Mouse (Mus musculus): ENCODE results near the gene Gfra1.

The Gfra1 gene

GRCm38 (mm10) chr19:58393121-58393520, 62.6 kb downstream of the Gfra1 start:
- no peak for DNase-seq (ENCODE audit: low read depth, low spot score)

GRCm38 (mm10) chr19:58391796-58392195, 63.9 kb downstream of the Gfra1 start:
- no peak for DNase-seq (ENCODE audit: low read depth, low spot score)

- no peak for DNase-seq (ENCODE audit: low read depth, low spot score)
Observed at GRCm38 (mm10) chr19:58389466-58389865, 66.2 kb downstream of the Gfra1 start.

DNA sequence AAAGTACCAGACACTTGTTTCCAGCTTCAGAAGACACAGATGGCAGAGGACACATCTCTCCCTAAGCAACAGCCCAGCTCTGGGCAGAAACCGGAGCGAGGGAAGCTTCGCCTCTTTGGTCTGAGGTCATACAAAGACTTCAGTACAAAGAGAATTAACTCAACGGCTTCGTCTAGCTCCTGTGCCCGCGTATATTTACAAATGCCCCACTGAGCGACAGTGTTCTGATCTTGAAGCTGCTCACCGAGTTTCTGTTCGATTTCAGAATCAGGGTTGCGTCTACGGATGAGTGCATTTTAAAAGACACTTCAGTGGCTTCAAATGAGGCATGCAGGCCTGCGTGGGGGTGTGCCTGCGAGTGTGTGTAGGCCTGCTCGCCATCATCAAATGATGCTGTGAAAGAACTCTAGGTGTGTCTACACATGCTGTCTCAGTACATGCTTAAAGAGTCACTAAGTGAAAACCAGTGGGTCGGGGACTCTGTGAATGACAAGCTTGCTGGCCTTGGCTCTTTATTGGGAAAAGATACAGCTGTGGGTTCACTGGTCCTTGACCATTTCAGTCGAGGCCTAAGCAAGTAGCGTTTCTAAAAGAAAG, 66.8 kb downstream of the Gfra1 start:
- no peak for DNase-seq (ENCODE audit: low read depth, low spot score)

DNA sequence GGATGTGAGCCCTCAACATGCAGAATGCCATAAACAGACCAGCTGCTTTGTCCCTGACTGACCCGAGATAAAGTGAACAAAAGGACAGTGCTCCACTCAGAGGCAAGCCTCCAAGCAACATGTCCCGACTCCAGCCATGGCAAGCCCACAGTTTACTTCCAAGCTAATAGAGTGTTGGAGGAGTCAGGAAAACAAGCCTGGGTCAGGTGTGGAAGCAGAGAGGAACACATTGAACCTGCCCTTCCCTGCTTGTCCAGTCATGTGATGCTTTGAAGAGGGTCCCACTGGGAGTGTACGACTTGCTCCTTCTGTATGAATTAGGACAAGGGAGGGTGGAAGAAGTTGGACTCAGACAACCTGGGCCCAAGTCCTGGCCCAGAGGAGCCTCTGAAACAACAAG, 72.4 kb downstream of the Gfra1 start:
- no peak for DNase-seq (ENCODE audit: low read depth, low spot score)

- DNase-seq (ENCODE audit: low read depth, low spot score), result no peak
Observed at GRCm38 (mm10) chr19:58382535-58382934, 73.2 kb downstream of the Gfra1 start.

DNA sequence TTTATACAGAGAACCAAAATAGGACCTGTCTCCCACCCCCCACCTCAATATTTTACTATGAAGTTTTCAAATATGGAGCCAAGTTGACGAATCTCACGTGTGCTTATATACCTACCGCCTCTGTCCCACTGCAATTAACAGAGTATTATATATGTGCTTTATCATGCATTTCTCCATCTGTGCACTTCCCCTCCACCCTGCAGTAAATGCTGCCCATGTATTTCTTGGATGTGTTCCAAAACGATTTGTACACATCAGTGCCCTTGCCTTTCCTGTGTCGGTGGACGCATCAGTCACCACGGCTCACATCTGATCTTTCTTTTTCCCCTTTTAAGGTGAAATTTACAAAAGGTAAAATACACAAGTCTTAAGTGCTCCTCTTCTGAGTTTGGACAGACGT, 77.7 kb downstream of the Gfra1 start:
- DNase-seq (ENCODE audit: low read depth, low spot score), result no peak

DNA sequence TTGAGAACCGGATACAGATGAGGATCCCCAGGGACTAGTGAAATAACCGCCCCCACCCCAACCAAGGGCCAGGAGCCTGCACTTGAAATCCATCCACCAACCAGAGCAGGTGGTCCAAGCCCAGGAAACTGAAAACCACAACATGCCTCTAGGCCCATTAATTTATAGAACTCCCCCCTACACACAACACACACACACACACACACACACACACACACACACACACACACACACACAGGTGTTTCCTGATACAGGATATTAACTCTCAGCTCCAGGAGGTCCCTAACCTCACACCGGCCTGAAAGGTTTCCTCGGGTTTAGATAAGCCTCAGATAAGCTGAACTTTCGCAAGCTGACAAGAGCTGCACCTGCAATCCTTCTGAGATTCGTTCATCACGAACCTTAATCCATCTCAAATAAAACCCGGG, 79.0 kb downstream of the Gfra1 start:
- DNase-seq (ENCODE audit: low read depth, low spot score), result peak; percentile 2

DNA sequence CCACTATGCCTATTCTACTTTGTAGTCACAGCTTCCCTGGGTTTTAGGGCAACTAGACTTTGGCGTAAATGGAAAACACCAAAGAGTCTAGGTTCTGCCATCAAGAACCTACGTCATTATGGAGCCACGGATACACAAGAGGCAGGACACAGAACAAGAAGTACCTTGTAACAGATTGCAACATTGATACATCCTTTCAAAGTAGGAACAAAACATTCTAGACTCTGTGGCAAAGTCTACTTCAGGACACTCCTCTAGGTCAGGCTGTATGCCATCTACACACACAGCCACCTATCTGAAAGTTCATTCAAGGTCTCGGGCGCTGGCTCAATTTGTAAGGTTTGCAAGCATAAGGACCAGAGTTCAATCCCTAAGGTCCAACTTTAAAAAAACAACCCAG, 81.1 kb downstream of the Gfra1 start:
- DNase-seq (ENCODE audit: low read depth, low spot score), result no peak

DNA sequence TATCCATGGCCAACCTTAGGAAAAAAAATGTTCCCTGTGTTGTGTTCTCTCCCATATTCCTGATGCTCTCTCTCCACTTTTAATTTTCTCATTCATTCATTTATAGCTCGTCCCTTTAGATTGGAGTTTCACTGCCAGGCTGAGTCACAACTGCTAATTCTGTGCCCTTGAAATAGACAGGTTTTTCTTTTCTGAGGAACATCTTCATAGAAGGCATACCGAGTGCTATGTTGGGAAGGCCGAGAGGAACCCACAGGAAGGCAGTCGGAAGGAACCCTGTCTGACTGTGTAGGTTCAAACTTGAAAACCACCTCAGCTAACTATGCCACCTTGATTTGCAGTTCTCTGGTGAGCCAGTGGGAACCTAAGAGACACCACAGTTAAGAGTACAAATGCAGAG, 81.6 kb downstream of the Gfra1 start:
- DNase-seq (ENCODE audit: low read depth, low spot score), result no peak

DNA sequence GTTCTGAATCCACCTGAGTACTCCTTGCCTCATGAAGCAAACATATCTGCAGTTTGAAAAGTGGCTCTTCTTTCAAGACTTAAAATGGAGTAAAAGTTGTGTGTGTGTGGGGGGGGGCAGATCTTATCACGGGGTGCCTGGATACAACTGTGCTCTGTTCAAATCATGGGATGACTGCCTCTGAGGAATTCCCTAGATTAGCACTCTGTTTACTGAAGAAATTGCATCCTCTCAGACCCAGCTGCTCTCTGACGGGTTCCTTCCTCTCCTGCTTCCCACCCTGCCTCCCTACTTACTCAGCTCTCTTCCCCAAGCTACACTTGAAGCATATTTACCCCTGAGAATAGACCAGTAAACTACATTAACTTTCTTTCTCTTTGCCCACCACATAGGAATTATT, 87.2 kb downstream of the Gfra1 start:
- DNase-seq (ENCODE audit: low read depth, low spot score), result no peak

DNA sequence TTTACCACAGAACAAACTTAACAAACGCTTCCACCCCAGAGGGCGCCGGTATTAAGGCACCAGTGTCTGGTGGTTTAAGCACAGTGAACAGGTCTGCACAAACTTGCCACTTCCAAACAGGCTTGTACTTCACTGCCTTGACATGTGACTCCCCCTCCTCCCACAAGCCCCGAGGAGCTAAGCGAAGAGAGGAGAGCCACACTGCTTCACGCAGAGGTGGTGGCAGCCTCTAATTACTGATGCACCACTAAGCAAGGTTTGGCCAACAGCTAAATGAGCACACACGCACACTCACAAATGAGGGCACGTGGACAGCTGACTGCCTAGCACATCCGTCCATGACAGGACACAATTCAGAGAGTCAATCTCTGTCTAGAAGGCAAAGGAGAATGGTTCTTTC, 91.0 kb downstream of the Gfra1 start:
- DNase-seq (ENCODE audit: low read depth, low spot score), result no peak

- no peak for DNase-seq (ENCODE audit: low read depth, low spot score)
Observed at GRCm38 (mm10) chr19:58360982-58361381, 94.7 kb downstream of the Gfra1 start.

DNA sequence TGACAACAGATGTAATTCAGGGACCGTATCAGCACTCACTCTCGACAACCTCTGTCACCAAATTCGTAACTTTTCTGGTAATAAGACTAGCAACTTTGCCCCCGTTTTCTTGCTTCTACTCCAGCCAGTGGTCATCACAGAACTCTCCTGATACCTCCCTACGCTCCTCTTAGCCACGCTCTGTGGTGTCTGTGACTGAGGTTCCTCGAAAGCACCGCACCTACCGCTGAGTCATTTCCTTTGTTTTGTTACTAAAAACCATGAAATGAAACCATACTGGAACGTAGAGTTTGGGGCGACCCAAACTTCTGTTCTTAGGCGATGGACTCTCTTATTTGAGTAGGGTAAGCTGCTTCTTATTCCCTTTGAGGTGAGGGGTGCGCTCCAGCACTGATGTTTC, 97.6 kb downstream of the Gfra1 start:
- DNase-seq (ENCODE audit: low read depth, low spot score), result no peak

DNA sequence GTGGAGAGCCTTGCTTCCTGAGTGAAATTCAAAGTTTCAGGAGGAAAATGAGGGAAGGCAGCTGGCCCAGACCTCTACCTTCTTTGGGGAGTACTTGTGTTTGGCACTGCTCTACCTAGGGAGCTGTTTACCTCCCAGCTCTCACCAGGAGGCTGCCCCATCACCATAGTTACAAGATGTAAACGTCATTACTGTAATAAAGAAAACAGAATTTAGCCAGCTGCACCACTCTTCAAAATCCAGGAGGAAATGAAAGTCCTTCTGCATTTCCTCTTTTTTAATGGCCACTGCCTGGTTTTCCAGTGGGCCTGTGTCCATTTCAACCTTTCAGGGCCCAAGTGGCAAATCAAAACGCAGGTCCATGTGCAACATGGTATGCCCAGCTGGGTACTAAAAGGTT, 101.8 kb downstream of the Gfra1 start:
- no peak for DNase-seq (ENCODE audit: low read depth, low spot score)

- DNase-seq (ENCODE audit: low read depth, low spot score), result no peak
Observed at GRCm38 (mm10) chr19:58353260-58353870, 102.3 kb downstream of the Gfra1 start.

DNA sequence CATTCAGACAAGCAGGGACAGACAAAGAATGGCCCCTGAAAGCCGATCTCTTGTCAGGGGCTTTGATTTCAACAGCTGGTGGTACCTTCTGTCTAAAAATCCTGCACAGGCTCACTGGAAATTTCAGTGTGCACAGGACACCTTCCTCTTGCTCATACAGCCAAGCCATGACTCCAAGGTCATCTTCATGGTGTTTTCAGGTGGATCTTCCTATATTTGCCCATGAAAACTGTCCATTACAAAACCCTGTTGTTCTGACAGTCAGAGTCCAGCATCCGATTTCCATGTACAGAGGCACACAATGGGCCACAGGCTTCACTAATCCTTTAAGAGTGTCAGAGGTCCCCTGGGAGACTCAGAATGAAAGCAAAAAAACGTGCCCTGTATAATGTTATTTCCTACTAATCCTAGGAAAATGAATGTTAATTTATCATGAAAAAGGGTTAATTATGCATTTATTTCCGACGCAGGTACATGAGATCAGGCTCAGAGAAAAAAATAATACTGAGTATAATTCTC, 105.8 kb downstream of the Gfra1 start:
- no peak for DNase-seq (ENCODE audit: low read depth, low spot score)

GRCm38 (mm10) chr19:58345137-58345536, 110.6 kb downstream of the Gfra1 start:
- no peak for DNase-seq (ENCODE audit: low read depth, low spot score)

- no peak for DNase-seq (ENCODE audit: low read depth, low spot score)
Observed at GRCm38 (mm10) chr19:58341351-58341750, 114.4 kb downstream of the Gfra1 start.

DNA sequence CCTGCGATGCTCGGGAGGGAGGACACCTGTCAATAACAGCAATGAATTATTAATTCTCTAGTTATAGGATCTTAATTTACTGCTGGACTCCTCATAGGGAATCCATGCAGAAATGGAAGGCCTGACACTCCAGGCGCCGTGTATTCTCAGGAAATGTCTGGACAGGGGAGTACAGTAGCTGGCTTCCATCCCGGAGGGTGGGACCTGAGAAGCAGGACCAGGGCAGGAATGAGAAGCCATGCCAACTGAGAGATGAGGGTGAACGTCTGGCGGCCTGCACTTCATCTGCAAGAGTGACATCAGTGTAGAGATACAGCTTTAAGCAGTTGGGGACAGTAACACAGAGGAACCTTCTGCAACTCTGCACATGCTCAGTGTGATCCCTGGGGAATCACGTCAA, 115.5 kb downstream of the Gfra1 start:
- no peak for DNase-seq (ENCODE audit: low read depth, low spot score)

- DNase-seq (ENCODE audit: low read depth, low spot score), result no peak
Observed at GRCm38 (mm10) chr19:58336802-58337201, 118.9 kb downstream of the Gfra1 start.

- no peak for DNase-seq (ENCODE audit: low read depth, low spot score)
Observed at GRCm38 (mm10) chr19:58335585-58336530, 119.9 kb downstream of the Gfra1 start.
